Mouse (Mus musculus): ENCODE measurements around the gene Wars. TPM values are rescaled to one million over a fixed set of nuclear protein-coding genes. Genes with fewer than 3 reads are reported as not detected.
"Not testable (repeated sequence)": the region's sequence is repeated elsewhere in the genome, so short reads cannot be mapped to it uniquely, and the experiment has no call there.

Gene Wars
- polyA plus RNA-seq, 1 experiment from 2014 or later = 70.7 TPM

DNA sequence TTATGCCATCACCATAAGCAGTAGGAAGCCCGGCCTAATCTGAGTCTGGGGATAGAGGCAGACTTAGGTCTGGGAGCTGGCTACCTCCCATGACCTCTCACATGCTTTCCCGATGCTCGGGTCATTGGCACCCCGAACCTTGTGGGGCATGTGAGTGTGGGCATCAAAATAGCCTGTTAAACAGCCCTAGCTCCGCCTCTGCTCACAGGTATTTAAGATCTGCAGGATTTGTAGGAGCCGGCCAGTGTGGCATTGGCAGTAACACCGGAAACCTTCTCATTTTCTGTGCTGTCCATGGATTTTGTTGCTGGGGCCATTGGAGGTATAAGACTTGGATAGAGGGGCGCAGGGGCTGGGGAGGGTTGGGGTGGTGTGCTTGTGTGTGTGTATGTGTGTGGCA, 43.1 kb downstream of the Wars start:
- H3K36me3 ChIP-seq (ENCODE audit: control insufficient read depth, insufficient read depth, low read length) = no peaks in the 10 kb centered on the region
- no peaks in the 10 kb centered on the region for H3K27me3 ChIP-seq (ENCODE audit: control insufficient read depth, insufficient read depth, low read length)
- no peak for ATAC-seq (ENCODE audit: low FRiP score, low TSS enrichment)
- no peak overlapping the region for H3K9ac ChIP-seq (ENCODE audit: low read length)
- no peaks in the 10 kb centered on the region for H3K9me3 ChIP-seq (ENCODE audit: control insufficient read depth, low read length)
- H3K4me3 ChIP-seq (ENCODE audit: low read depth, low read length) = no peak overlapping the region
- WGBS = 79% methylated on average over 8 of the region's 8 CpGs
- no peak for TF ChIP-seq EP300 (optimal IDR thresholded peaks at IDR 0.05)
- TF ChIP-seq CTCF (IDR thresholded peaks at IDR 0.05; ENCODE audit: low read depth) = no peak
- no peak overlapping the region for H3K27ac ChIP-seq (replicated peaks)
- no peak for DNase-seq (ENCODE audit: low spot score)
- H3K4me2 ChIP-seq (replicated peaks; ENCODE audit: low read depth) = no peak overlapping the region
- H3K4me1 ChIP-seq (replicated peaks; ENCODE audit: control insufficient read depth, insufficient read depth) = no peaks in the 10 kb centered on the region

GRCm38 (mm10) chr12:108850129-108850528, 43.8 kb downstream of the Wars start:
- no peak for TF ChIP-seq CTCF (IDR thresholded peaks at IDR 0.05; ENCODE audit: low read depth)
- TF ChIP-seq EP300 (optimal IDR thresholded peaks at IDR 0.05) = no peak
- no peak overlapping the region for H3K27ac ChIP-seq (replicated peaks)
- no peak overlapping the region for H3K4me2 ChIP-seq (replicated peaks; ENCODE audit: low read depth)
- DNase-seq (ENCODE audit: low spot score) (no peak), ATAC-seq (ENCODE audit: low FRiP score, low TSS enrichment) (0 out of 2 replicates have a peak, but pooled peaks have one; percentile 17)
- no peaks in the 10 kb centered on the region for H3K4me1 ChIP-seq (replicated peaks; ENCODE audit: control insufficient read depth, insufficient read depth)
- no peaks in the 10 kb centered on the region for H3K9me3 ChIP-seq (ENCODE audit: control insufficient read depth, low read length)
- H3K9ac ChIP-seq (ENCODE audit: low read length) = no peak overlapping the region
- 35% methylated on average over 8 of the region's 8 CpGs for WGBS
- no peaks in the 10 kb centered on the region for H3K27me3 ChIP-seq (ENCODE audit: control insufficient read depth, insufficient read depth, low read length)
- H3K36me3 ChIP-seq (ENCODE audit: control insufficient read depth, insufficient read depth, low read length) = peaks cover 4% of the 10 kb centered on the region; the same call in 1 of the 2 replicates
- no peak overlapping the region for H3K4me3 ChIP-seq (ENCODE audit: low read depth, low read length)

- Histone ChIP-seq H3K36me3 (ENCODE audit: control insufficient read depth, insufficient read depth, low read length) (peaks cover 8% of the 10 kb centered on the region; the same call in 1 of the 2 replicates), H3K4me1 (replicated peaks; ENCODE audit: control insufficient read depth, insufficient read depth) (no peaks in the 10 kb centered on the region), H3K27me3 (ENCODE audit: control insufficient read depth, insufficient read depth, low read length) (no peaks in the 10 kb centered on the region), H3K27ac (replicated peaks) (no peak overlapping the region), H3K9me3 (ENCODE audit: control insufficient read depth, low read length) (no peaks in the 10 kb centered on the region), H3K9ac (ENCODE audit: low read length) (no peak overlapping the region), H3K4me3 (ENCODE audit: low read depth, low read length) (no peak overlapping the region), H3K4me2 (replicated peaks; ENCODE audit: low read depth) (no peak overlapping the region)
- TF ChIP-seq CTCF (IDR thresholded peaks at IDR 0.05; ENCODE audit: low read depth) = no peak
- no peak for TF ChIP-seq EP300 (optimal IDR thresholded peaks at IDR 0.05)
- 68% methylated on average over 4 of the region's 4 CpGs for WGBS
- no peak for ATAC-seq (ENCODE audit: low FRiP score, low TSS enrichment)
- no peak for DNase-seq (ENCODE audit: low spot score)
Observed at GRCm38 (mm10) chr12:108849488-108850022, 44.4 kb downstream of the Wars start.

DNA sequence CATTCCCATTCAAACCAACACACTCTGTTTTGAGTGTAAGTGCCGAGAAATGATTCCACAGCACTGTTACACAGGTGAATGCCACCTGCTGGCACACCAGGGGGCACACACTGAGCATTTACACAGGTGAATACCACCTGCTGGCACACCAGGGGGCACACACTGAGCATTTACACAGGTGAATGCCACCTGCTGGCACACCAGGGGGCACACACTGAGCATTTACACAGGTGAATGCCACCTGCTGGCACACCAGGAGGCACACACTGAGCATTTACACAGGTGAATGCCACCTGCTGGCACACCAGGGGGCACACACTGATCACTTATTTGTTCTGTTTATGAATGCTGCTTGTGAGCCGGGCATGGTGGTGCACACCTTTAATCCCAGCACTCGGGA, 45.9 kb downstream of the Wars start:
- ATAC-seq (ENCODE audit: low FRiP score, low TSS enrichment); H3K4me1 ChIP-seq (replicated peaks; ENCODE audit: control insufficient read depth, insufficient read depth); H3K4me3 ChIP-seq (ENCODE audit: low read depth, low read length); H3K9me3 ChIP-seq (ENCODE audit: control insufficient read depth, low read length); H3K27ac ChIP-seq (replicated peaks); H3K27me3 ChIP-seq (ENCODE audit: control insufficient read depth, insufficient read depth, low read length); H3K9ac ChIP-seq (ENCODE audit: low read length); H3K4me2 ChIP-seq (replicated peaks; ENCODE audit: low read depth); DNase-seq (ENCODE audit: low spot score); H3K36me3 ChIP-seq (ENCODE audit: control insufficient read depth, insufficient read depth, low read length): not testable (repeated sequence)
- peak; percentile 63 for TF ChIP-seq CTCF (IDR thresholded peaks at IDR 0.05; ENCODE audit: low read depth)
- 87% methylated on average over 3 of the region's 3 CpGs for WGBS

DNA sequence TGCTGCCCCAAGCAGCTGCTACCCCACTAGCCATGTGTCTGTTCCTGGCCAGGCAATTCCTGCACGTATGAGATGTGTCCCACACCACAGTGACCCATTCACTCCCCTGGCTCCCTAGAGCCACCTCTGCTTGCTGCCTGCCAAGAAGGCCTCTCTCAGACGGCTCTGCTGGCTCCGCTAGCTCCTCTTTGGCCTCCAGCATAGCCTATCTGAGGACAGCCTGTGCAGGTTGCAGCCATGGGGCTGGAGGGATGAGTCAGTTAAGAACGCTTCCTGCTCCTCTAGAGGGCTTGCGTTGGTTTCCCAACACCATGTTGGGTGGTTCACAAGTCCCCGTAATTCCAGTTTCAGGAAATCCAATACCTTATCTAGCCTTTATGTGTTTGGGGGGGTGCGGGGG, 51.3 kb downstream of the Wars start:
- Histone ChIP-seq H3K4me2 (replicated peaks; ENCODE audit: low read depth) (no peak overlapping the region), H3K36me3 (ENCODE audit: control insufficient read depth, insufficient read depth, low read length) (peaks cover 11% of the 10 kb centered on the region), H3K9ac (ENCODE audit: low read length) (no peak overlapping the region), H3K4me3 (ENCODE audit: low read depth, low read length) (no peak overlapping the region), H3K9me3 (ENCODE audit: control insufficient read depth, low read length) (no peaks in the 10 kb centered on the region), H3K27me3 (ENCODE audit: control insufficient read depth, insufficient read depth, low read length) (no peaks in the 10 kb centered on the region), H3K4me1 (replicated peaks; ENCODE audit: control insufficient read depth, insufficient read depth) (peaks cover 4% of the 10 kb centered on the region; the same call in 1 of the 2 replicates), H3K27ac (replicated peaks) (no peak overlapping the region)
- 81% methylated on average over 7 of the region's 7 CpGs for WGBS
- DNase-seq (ENCODE audit: low spot score) = no peak
- TF ChIP-seq EP300 (optimal IDR thresholded peaks at IDR 0.05) (no peak), CTCF (IDR thresholded peaks at IDR 0.05; ENCODE audit: low read depth) (no peak)
- no peak for ATAC-seq (ENCODE audit: low FRiP score, low TSS enrichment)

GRCm38 (mm10) chr12:108841181-108841580, 52.8 kb downstream of the Wars start:
- Histone ChIP-seq H3K27ac (replicated peaks) (peak overlapping the region; percentile 31), H3K4me3 (ENCODE audit: low read depth, low read length) (no peak overlapping the region), H3K9ac (ENCODE audit: low read length) (no peak overlapping the region), H3K27me3 (ENCODE audit: control insufficient read depth, insufficient read depth, low read length) (no peaks in the 10 kb centered on the region), H3K4me2 (replicated peaks; ENCODE audit: low read depth) (no peak overlapping the region), H3K36me3 (ENCODE audit: control insufficient read depth, insufficient read depth, low read length) (peaks cover 11% of the 10 kb centered on the region), H3K9me3 (ENCODE audit: control insufficient read depth, low read length) (no peaks in the 10 kb centered on the region), H3K4me1 (replicated peaks; ENCODE audit: control insufficient read depth, insufficient read depth) (peaks cover 6% of the 10 kb centered on the region)
- peak; percentile 50 for DNase-seq (ENCODE audit: low spot score)
- ATAC-seq (ENCODE audit: low FRiP score, low TSS enrichment) = peak; percentile 45; the same call in 1 of the 2 replicates
- 70% methylated on average over 6 of the region's 6 CpGs for WGBS
- TF ChIP-seq CTCF (IDR thresholded peaks at IDR 0.05; ENCODE audit: low read depth) (no peak), EP300 (optimal IDR thresholded peaks at IDR 0.05) (no peak)
